Mouse (Mus musculus) kidney, postnatal 0 days (tissue): Measurements from ENCODE around the gene Tgif2. TPM values are rescaled to one million over a fixed set of nuclear protein-coding genes. Genes with fewer than 3 reads are reported as not detected.
A peak's percentile ranks its signal among the peaks of the same experiment; 100 is the strongest.
"Not testable (repeated sequence)": the region's sequence is repeated elsewhere in the genome, so short reads cannot be mapped to it uniquely, and the experiment has no call there.

Experiments
- ATAC-seq: fragments of 200-750 bp; cut with Nextera tagmentation; replicated peaks from 2 replicates; pipeline ENCODE4 v1.8.0; 2017; ENCODE audit warnings: low read depth, moderate number of reproducible peaks, moderate TSS enrichment, moderate library complexity; ENCODE audit not compliant: low FRiP score
- DNase-seq: peaks from one replicate; pipeline ENCODE4 v3.0.0-alpha.2; 2016; ENCODE audit warnings: low spot score
- H3K27ac ChIP-seq: fragments of 300-500 bp; sonication (generic); 2 replicates; pipeline ENCODE4 v1.5.1; 2014; ENCODE audit warnings: mild to moderate bottlenecking
- H3K27me3 ChIP-seq: fragments of 300-500 bp; sonication (generic); 2 replicates; pipeline ENCODE4 v1.6.1; 2014; ENCODE audit warnings: low read length, mixed read lengths; ENCODE audit not compliant: insufficient read depth
- H3K36me3 ChIP-seq: fragments of 300-500 bp; sonication (generic); 2 replicates; pipeline ENCODE4 v1.6.1; 2014; ENCODE audit warnings: low read length, mixed read lengths; ENCODE audit not compliant: insufficient read depth
- H3K4me1 ChIP-seq: fragments of 300-500 bp; sonication (generic); replicated peaks from 2 replicates; pipeline ENCODE4 v1.6.1; 2014; ENCODE audit warnings: antibody characterized with exemption, low read length, mixed read lengths; ENCODE audit not compliant: insufficient read depth
- H3K4me2 ChIP-seq: fragments of 300-500 bp; sonication (generic); 2 replicates; pipeline ENCODE4 v1.6.1; 2014; ENCODE audit warnings: mild to moderate bottlenecking, low read length, moderate library complexity, mixed read lengths
- H3K4me3 ChIP-seq: fragments of 300-500 bp; sonication (generic); replicated peaks from 2 replicates; pipeline ENCODE4 v1.5.1; 2014; ENCODE audit warnings: low read depth, low read length
- H3K9ac ChIP-seq: fragments of 300-500 bp; sonication (generic); 2 replicates; pipeline ENCODE4 v1.6.1; 2014; ENCODE audit warnings: low read depth, low read length
- H3K9me3 ChIP-seq: fragments of 300-500 bp; sonication (generic); replicated peaks from 2 replicates; pipeline ENCODE4 v1.6.1; 2016; ENCODE audit warnings: low read length, inconsistent platforms, mixed read lengths
- CTCF ChIP-seq: IDR thresholded peaks from 2 replicates; pipeline ENCODE4 v1.5.1; 2016; ENCODE audit warnings: antibody characterized with exemption, low read depth, mild to moderate bottlenecking, moderate library complexity
- WGBS: fragments of 180-500 bp; shearing (Covaris S2); extraction: QIAGEN DNeasy Blood & Tissue Kit; methylation state at CpG from one replicate; pipeline ENCODE4 v1.1.7; 2014; 5-methylcytosine and 5-hydroxymethylcytosine counted together
- polyA plus RNA-seq: library from polyadenylated mRNA; unstranded; fragments of >200 nt; fragmentation: Nextera tagmentation; extraction: Ambion mirVana; gene quantifications from 2 replicates; pipeline ENCODE4 v1.2.1, GENCODE M21; 2015

The Tgif2 gene
- polyA plus RNA-seq, 1 experiment from 2014 or later, result 38.2 TPM

DNA sequence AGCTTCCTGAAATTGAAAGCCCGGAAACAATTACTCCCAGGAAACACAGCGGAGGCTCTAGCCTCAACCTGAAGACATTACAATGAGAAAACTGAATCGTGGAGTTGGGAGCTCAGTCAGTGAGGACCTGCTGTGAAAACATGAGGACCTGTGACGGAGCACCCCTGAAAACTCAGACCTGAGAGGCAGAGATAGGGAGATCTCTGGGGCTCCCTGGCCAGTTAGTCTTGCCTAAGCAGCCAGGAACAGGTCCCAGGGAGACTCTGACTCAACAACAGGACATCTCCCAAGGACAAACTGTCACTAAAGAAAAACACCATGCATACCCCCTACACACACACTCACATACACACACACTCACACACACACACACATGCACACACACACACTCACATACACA is 58.6 kb downstream of the Tgif2 start:
- DNase-seq, result no peak
- 54% methylated on average over 4 of the region's 4 CpGs for WGBS

GRCm38 (mm10) chr2:156899184-156899583 is 59.4 kb downstream of the Tgif2 start:
- no peak for TF ChIP-seq CTCF
- 66% methylated on average over 4 of the region's 4 CpGs for WGBS
- ATAC-seq, result no peak

More for the DNA sequence above, 58.6 kb downstream of the Tgif2 start:
- no peak overlapping the region for H3K27ac ChIP-seq
- no peak overlapping the region for H3K9ac ChIP-seq
- H3K9me3 ChIP-seq, result no peaks in the 10 kb centered on the region
- no peak overlapping the region for H3K4me2 ChIP-seq
- no peaks in the 10 kb centered on the region for H3K27me3 ChIP-seq
- H3K4me1 ChIP-seq, result no peaks in the 10 kb centered on the region
- no peak for ATAC-seq
- TF ChIP-seq CTCF, result no peak
- H3K4me3 ChIP-seq, result no peak overlapping the region
- H3K36me3 ChIP-seq, result no peaks in the 10 kb centered on the region

DNA sequence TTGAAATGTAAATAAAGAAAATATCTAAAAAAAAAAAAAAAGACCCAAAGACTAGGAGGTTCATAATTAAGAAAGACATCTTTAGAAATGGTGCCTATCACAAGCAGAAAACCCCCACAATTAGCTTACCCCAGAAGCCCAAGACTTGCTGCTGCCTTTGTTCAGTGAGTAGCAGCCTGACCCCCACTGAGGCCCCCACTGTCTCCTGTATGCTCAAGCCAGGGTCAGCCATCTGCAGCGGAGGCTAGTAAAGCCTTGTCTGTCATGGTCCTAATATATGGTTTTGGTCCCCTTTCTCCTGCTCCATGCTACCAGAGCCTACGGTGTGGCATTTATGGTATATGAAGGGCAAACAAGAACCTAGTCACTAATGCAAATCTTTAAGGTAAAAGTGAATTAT is 61.5 kb downstream of the Tgif2 start:
- H3K36me3 ChIP-seq, result no peaks in the 10 kb centered on the region
- H3K27ac ChIP-seq, result no peak overlapping the region
- TF ChIP-seq CTCF, result no peak
- 70% methylated on average over 2 of the region's 2 CpGs for WGBS
- DNase-seq, result no peak
- H3K4me2 ChIP-seq, result no peak overlapping the region
- H3K9me3 ChIP-seq, result no peaks in the 10 kb centered on the region
- no peaks in the 10 kb centered on the region for H3K27me3 ChIP-seq
- no peak overlapping the region for H3K4me3 ChIP-seq
- ATAC-seq, result no peak
- no peaks in the 10 kb centered on the region for H3K4me1 ChIP-seq
- no peak overlapping the region for H3K9ac ChIP-seq

More at GRCm38 (mm10) chr2:156899184-156899583, 59.4 kb downstream of the Tgif2 start:
- Histone ChIP-seq H3K9ac (no peak overlapping the region), H3K4me1 (no peaks in the 10 kb centered on the region), H3K27ac (no peak overlapping the region), H3K27me3 (no peaks in the 10 kb centered on the region), H3K9me3 (no peaks in the 10 kb centered on the region), H3K4me2 (no peak overlapping the region), H3K4me3 (no peak overlapping the region), H3K36me3 (no peaks in the 10 kb centered on the region)
- DNase-seq, result no peak

DNA sequence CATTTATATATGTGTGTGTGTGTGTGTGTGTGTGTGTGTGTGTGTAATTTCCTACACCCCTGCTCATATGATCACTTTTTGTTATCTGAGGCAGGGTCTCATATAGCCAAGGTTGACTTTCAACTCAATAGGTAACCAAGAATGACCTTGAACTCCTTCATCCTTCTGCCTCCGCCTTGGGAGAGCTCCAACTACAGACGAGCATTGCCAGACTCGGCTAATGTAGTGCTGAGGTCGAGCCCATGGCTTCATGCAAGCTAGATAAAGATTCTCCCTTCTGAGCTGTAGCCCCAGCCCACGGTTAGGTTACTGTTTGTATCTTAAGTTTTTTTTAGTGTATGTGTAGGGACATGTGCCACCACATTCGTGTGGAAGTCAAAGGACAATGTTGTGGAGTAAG is 62.1 kb downstream of the Tgif2 start:
- DNase-seq, result no peak
- TF ChIP-seq CTCF, result no peak
- WGBS, result 70% methylated on average over 6 of the region's 6 CpGs
- no peaks in the 10 kb centered on the region for H3K27me3 ChIP-seq
- no peak overlapping the region for H3K4me2 ChIP-seq
- H3K36me3 ChIP-seq, result no peaks in the 10 kb centered on the region
- no peaks in the 10 kb centered on the region for H3K9me3 ChIP-seq
- ATAC-seq, result no peak
- H3K4me1 ChIP-seq, result no peaks in the 10 kb centered on the region
- H3K27ac ChIP-seq, result no peak overlapping the region
- H3K4me3 ChIP-seq, result no peak overlapping the region
- H3K9ac ChIP-seq, result no peak overlapping the region

- H3K9ac ChIP-seq, ATAC-seq, H3K36me3 ChIP-seq, H3K4me2 ChIP-seq, H3K4me1 ChIP-seq, H3K27ac ChIP-seq, H3K4me3 ChIP-seq, H3K9me3 ChIP-seq, H3K27me3 ChIP-seq, DNase-seq: not testable (repeated sequence)
- 86% methylated on average over 3 of the region's 4 CpGs for WGBS
These were observed 62.6 kb downstream of the Tgif2 start for GRCm38 (mm10) chr2:156902411-156902810.

GRCm38 (mm10) chr2:156903367-156903766 is 63.6 kb downstream of the Tgif2 start:
- DNase-seq (peak; percentile 27), ATAC-seq (no peak)
- H3K9ac ChIP-seq, result no peak overlapping the region
- H3K4me2 ChIP-seq, result no peak overlapping the region
- TF ChIP-seq CTCF, result peak; percentile 51
- WGBS, result 29% methylated on average over 2 of the region's 2 CpGs
- H3K27me3 ChIP-seq, result no peaks in the 10 kb centered on the region
- H3K9me3 ChIP-seq, result no peaks in the 10 kb centered on the region
- H3K4me1 ChIP-seq, result no peaks in the 10 kb centered on the region
- H3K27ac ChIP-seq, result no peak overlapping the region
- H3K4me3 ChIP-seq, result no peak overlapping the region
- H3K36me3 ChIP-seq, result no peaks in the 10 kb centered on the region

Other genes starting within 250 kb of the Tgif2 start
- gene Dlgap4, start 226.3 kb upstream of the Tgif2 start, polyA plus RNA-seq, result 61.1 and 65.6 TPM in 2 replicates
- gene Myl9, start 64.6 kb upstream of the Tgif2 start, polyA plus RNA-seq, result 449 and 494 TPM in 2 replicates
- gene 4930518I15Rik, start 17.9 kb downstream of the Tgif2 start, polyA plus RNA-seq, result 2.6 and 4.6 TPM in 2 replicates
- gene Rab5if, start 23.1 kb downstream of the Tgif2 start, polyA plus RNA-seq, result 227 and 252 TPM in 2 replicates
- gene Sla2, start 47.2 kb downstream of the Tgif2 start, polyA plus RNA-seq, result 0.18 and 0.32 TPM in 2 replicates
- gene Ndrg3, start 152.0 kb downstream of the Tgif2 start, polyA plus RNA-seq, result 45.8 and 48.4 TPM in 2 replicates
- gene Dsn1, start 167.1 kb downstream of the Tgif2 start, polyA plus RNA-seq, result 20.4 and 23.2 TPM in 2 replicates
- gene Soga1, start 239.2 kb downstream of the Tgif2 start, polyA plus RNA-seq, result 1.3 and 1.8 TPM in 2 replicates
- gene Tldc2, start 247.0 kb downstream of the Tgif2 start, polyA plus RNA-seq, result 2.2 and 2.5 TPM in 2 replicates